Mouse (Mus musculus) G1E (cell line): Measurements from ENCODE around the gene Best2. TPM values are rescaled to one million over a fixed set of nuclear protein-coding genes. Genes with fewer than 3 reads are reported as not detected.

ENCODE experiments used
- ATAC-seq: 2 replicates; pipeline ENCODE4 v1.8.0; 2016; ENCODE audit warnings: mild to moderate bottlenecking; ENCODE audit not compliant: insufficient number of reproducible peaks, poor library complexity, low FRiP score, severe bottlenecking; ENCODE audit errors: extremely low read depth
- DNase-seq: peaks from one replicate; pipeline ENCODE4 v3.0.0; 2012; ENCODE audit warnings: low spot score
- H3K27me3 ChIP-seq: 2 replicates; pipeline ENCODE4 v1.6.1; 2012; ENCODE audit warnings: mild to moderate bottlenecking, low read length, inconsistent platforms; ENCODE audit not compliant: insufficient read depth
- H3K36me3 ChIP-seq: replicated peaks from 2 replicates; pipeline ENCODE3; 2012; ENCODE audit warnings: mild to moderate bottlenecking, inconsistent platforms
- H3K4me1 ChIP-seq: 2 replicates; pipeline ENCODE4 v1.6.1; 2012; ENCODE audit warnings: low read depth, low read length, inconsistent platforms, mixed read lengths; ENCODE audit not compliant: insufficient read depth
- H3K4me3 ChIP-seq: 2 replicates; pipeline ENCODE4 v1.5.1; 2012; ENCODE audit warnings: low read depth, mild to moderate bottlenecking, inconsistent platforms, low read length, moderate library complexity, mixed read lengths
- H3K9me3 ChIP-seq: replicated peaks from 2 replicates; pipeline ENCODE4 v1.6.1; 2012; ENCODE audit warnings: inconsistent platforms
- CTCF ChIP-seq: IDR thresholded peaks from 2 replicates; pipeline ENCODE4 v1.5.1; 2012; ENCODE audit warnings: low read depth, low read length, inconsistent platforms, mixed read lengths
- GATA1 ChIP-seq: IDR thresholded peaks from 2 replicates; pipeline ENCODE4 v1.6.1; 2012; ENCODE audit warnings: borderline replicate concordance, low read length, inconsistent platforms, mixed read lengths
- GATA2 ChIP-seq: IDR thresholded peaks from 2 replicates; pipeline ENCODE4 v1.6.1; 2012; ENCODE audit warnings: low read depth, low read length, inconsistent platforms, borderline replicate concordance
- POLR2AphosphoS5 ChIP-seq: IDR thresholded peaks from 2 replicates; pipeline ENCODE4 v1.6.1; 2012; ENCODE audit warnings: low read depth, low read length, inconsistent platforms; ENCODE audit not compliant: insufficient replicate concordance
- TAL1 ChIP-seq: conservative IDR thresholded peaks from 2 replicates; pipeline ENCODE4 v1.6.1; 2012; ENCODE audit warnings: low read depth, low read length, inconsistent platforms, mixed read lengths
- polyA plus RNA-seq: library from polyadenylated mRNA; stranded (reverse); fragments of >175 nt; gene quantifications from 2 replicates; pipeline ENCODE4 v1.2.3, GENCODE M21; 2012
- total RNA-seq, 2 experiments: library from RNA; stranded (forward) in 1 of 2; stranded (reverse) in 1 of 2; fragments of 200-1000 nt in 1 of 2; fragments of >200 nt in 1 of 2; fragmentation: Nextera tagmentation in 1 of 2; gene quantifications; 2 replicates each; pipeline ENCODE4 v1.2.3; 2014 to 2017

Gene Best2
- total and polyA plus RNA-seq, 3 experiments = not detected

- DNase-seq = peak; percentile 84
- Histone ChIP-seq H3K9me3 (no peaks in the 10 kb centered on the region), H3K36me3 (peaks cover 31% of the 10 kb centered on the region), H3K4me3 (peak overlapping the region; percentile 87), H3K4me1 (peaks cover 84% of the 10 kb centered on the region), H3K27me3 (no peaks in the 10 kb centered on the region)
- peak; percentile 64 for ATAC-seq
- TF ChIP-seq POLR2AphosphoS5 = 0 out of 2 replicates have a peak, but pooled peaks have one; percentile 58
- TF ChIP-seq TAL1 = no peak
These were observed 38.1 kb downstream of the Best2 start for GRCm38 (mm10) chr8:84976031-84976762.

GRCm38 (mm10) chr8:84975434-84975833, 38.9 kb downstream of the Best2 start:
- peak; percentile 34 for DNase-seq
- peaks cover 84% of the 10 kb centered on the region for H3K4me1 ChIP-seq

GRCm38 (mm10) chr8:84974543-84975142, 39.7 kb downstream of the Best2 start:
- no peaks in the 10 kb centered on the region for H3K27me3 ChIP-seq
- no peak for ATAC-seq
- no peaks in the 10 kb centered on the region for H3K9me3 ChIP-seq
- TF ChIP-seq GATA1 (no peak), POLR2AphosphoS5 (no peak; the same call in 1 of the 2 replicates), TAL1 (no peak)
- DNase-seq = peak; percentile 12
- H3K4me3 ChIP-seq = peak overlapping the region; percentile 44; the same call in 1 of the 2 replicates
- H3K4me1 ChIP-seq = peaks cover 84% of the 10 kb centered on the region
- H3K36me3 ChIP-seq = peaks cover 42% of the 10 kb centered on the region

More at GRCm38 (mm10) chr8:84975434-84975833, 38.9 kb downstream of the Best2 start:
- no peak for ATAC-seq
- H3K9me3 ChIP-seq = no peaks in the 10 kb centered on the region
- peaks cover 39% of the 10 kb centered on the region for H3K36me3 ChIP-seq
- H3K27me3 ChIP-seq = no peaks in the 10 kb centered on the region
- peak overlapping the region; percentile 87; the same call in 1 of the 2 replicates for H3K4me3 ChIP-seq
- TF ChIP-seq POLR2AphosphoS5 (no peak), CTCF (peak; percentile 93)

- ATAC-seq (no peak), DNase-seq (peak; percentile 20)
- Histone ChIP-seq H3K4me1 (peaks cover 82% of the 10 kb centered on the region), H3K27me3 (no peaks in the 10 kb centered on the region), H3K36me3 (peaks cover 42% of the 10 kb centered on the region), H3K9me3 (no peaks in the 10 kb centered on the region), H3K4me3 (peak overlapping the region; percentile 34; the same call in 1 of the 2 replicates)
- TF ChIP-seq GATA1 (no peak), CTCF (peak; percentile 77), GATA2 (no peak), TAL1 (no peak)
These were observed 40.4 kb downstream of the Best2 start for GRCm38 (mm10) chr8:84973803-84974542.

- Histone ChIP-seq H3K4me3 (no peak overlapping the region), H3K27me3 (no peaks in the 10 kb centered on the region), H3K36me3 (peaks cover 42% of the 10 kb centered on the region), H3K9me3 (no peaks in the 10 kb centered on the region), H3K4me1 (peaks cover 82% of the 10 kb centered on the region)
- no peak for DNase-seq
- ATAC-seq = no peak
- TF ChIP-seq GATA2 (no peak), GATA1 (no peak), CTCF (no peak), TAL1 (no peak), POLR2AphosphoS5 (no peak)
These were observed 41.3 kb downstream of the Best2 start for GRCm38 (mm10) chr8:84973079-84973478.

- H3K36me3 ChIP-seq = peaks cover 49% of the 10 kb centered on the region
- peak; percentile 86 for TF ChIP-seq TAL1
- TF ChIP-seq GATA2 = no peak
- no peak for TF ChIP-seq POLR2AphosphoS5
- TF ChIP-seq CTCF = no peak
- H3K9me3 ChIP-seq = no peaks in the 10 kb centered on the region
- ATAC-seq = peak; percentile 72
- peak overlapping the region; percentile 78 for H3K4me3 ChIP-seq
- no peaks in the 10 kb centered on the region for H3K27me3 ChIP-seq
- DNase-seq = peak; percentile 79
- H3K4me1 ChIP-seq = peaks cover 89% of the 10 kb centered on the region
These were observed 43.4 kb downstream of the Best2 start for GRCm38 (mm10) chr8:84970913-84971312.
